Mouse (Mus musculus) lung, embryonic 16.5 days (tissue): Measurements from ENCODE around the gene Gsto2. TPM values are rescaled to one million over a fixed set of nuclear protein-coding genes. Genes with fewer than 3 reads are reported as not detected.
"Not testable (repeated sequence)": the region's sequence is repeated elsewhere in the genome, so short reads cannot be mapped to it uniquely, and the experiment has no call there.

Experiments
- ATAC-seq: fragments of 200-750 bp; cut with Nextera tagmentation; 2 replicates; pipeline ENCODE4 v1.8.0; 2017; ENCODE audit warnings: low read depth, mild to moderate bottlenecking, moderate library complexity
- H3K27ac ChIP-seq: fragments of 300-500 bp; sonication (generic); 2 replicates; pipeline ENCODE4 v1.5.1; 2014; ENCODE audit warnings: mild to moderate bottlenecking, control low read depth, low read length
- H3K27me3 ChIP-seq: fragments of 300-500 bp; sonication (generic); 2 replicates; pipeline ENCODE4 v1.6.1; 2014; ENCODE audit warnings: low read depth, low read length, mixed read lengths; ENCODE audit not compliant: control insufficient read depth, insufficient read depth
- H3K36me3 ChIP-seq: fragments of 300-500 bp; sonication (generic); 2 replicates; pipeline ENCODE4 v1.6.1; 2014; ENCODE audit warnings: low read length; ENCODE audit not compliant: control insufficient read depth, insufficient read depth
- H3K4me1 ChIP-seq: fragments of 300-500 bp; sonication (generic); replicated peaks from 2 replicates; pipeline ENCODE4 v1.6.1; 2014; ENCODE audit warnings: low read length, mixed read lengths; ENCODE audit not compliant: control insufficient read depth, insufficient read depth
- H3K4me2 ChIP-seq: fragments of 300-500 bp; sonication (generic); 2 replicates; pipeline ENCODE4 v1.6.1; 2014; ENCODE audit warnings: low read depth, low read length, control low read depth
- H3K4me3 ChIP-seq: fragments of 300-500 bp; sonication (generic); 2 replicates; pipeline ENCODE4 v1.5.1; 2014; ENCODE audit warnings: mild to moderate bottlenecking, low read length, control low read depth
- H3K9ac ChIP-seq: fragments of 300-500 bp; sonication (generic); 2 replicates; pipeline ENCODE4 v1.6.1; 2014; ENCODE audit warnings: low read length, control low read depth
- H3K9me3 ChIP-seq: fragments of 300-500 bp; sonication (generic); 2 replicates; pipeline ENCODE4 v1.6.1; 2016; ENCODE audit warnings: low read length; ENCODE audit not compliant: control insufficient read depth
- WGBS: fragments of 180-500 bp; shearing (Covaris S2); extraction: QIAGEN DNeasy Blood & Tissue Kit; methylation state at CpG from one replicate; pipeline ENCODE4 v1.1.7; 2014; 5-methylcytosine and 5-hydroxymethylcytosine counted together
- polyA plus RNA-seq: library from polyadenylated mRNA; unstranded; fragments of >200 nt; fragmentation: Nextera tagmentation; extraction: Ambion mirVana; gene quantifications from 2 replicates; pipeline ENCODE4 v1.2.1, GENCODE M21; 2015

Gsto2 gene
- polyA plus RNA-seq, 1 experiment from 2014 or later, result 1.2 TPM

DNA sequence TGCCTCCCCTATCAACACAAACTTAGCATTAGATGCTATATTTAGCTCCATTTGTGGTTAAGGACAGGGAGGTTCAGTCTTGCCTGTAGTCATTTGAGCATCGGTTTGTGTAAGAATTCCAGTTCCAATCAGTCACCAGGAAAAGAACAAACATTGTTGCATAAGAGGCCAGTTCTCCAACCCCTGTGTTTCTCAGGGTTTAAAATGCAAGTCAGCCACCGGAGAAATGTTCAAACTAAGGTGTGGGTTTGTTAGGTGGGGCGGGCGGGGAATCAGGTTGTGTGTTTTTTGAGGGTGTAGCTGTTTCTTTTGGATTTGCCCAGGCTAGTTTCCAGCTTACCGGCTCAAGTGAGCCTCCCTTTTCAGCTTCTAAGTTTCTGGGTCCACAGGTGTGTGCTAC is 30.7 kb upstream of the Gsto2 start:
- ATAC-seq, result peak; percentile 15; the same call in 1 of the 2 replicates
- 58% methylated on average over 5 of the region's 5 CpGs for WGBS

DNA sequence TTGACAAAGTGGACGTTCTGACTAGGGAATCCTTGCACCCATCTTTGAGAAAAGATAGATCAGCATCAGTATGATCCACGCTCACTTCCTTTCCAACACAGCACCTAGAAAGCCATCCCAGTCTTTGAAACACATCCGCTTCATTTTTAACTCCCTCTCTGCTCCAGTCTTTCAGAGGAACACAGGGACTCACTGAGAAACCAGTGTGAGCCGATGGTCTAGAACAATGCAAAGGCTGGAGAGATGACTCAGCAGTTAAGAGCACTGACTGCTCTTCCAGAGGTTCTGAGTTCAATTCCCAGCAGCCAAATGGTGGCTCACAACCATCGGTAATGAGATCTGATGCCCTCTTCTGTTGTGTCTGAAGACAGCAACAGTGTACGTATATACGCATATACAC is 29.6 kb upstream of the Gsto2 start:
- peaks cover 15% of the 10 kb centered on the region for H3K27me3 ChIP-seq
- H3K4me3 ChIP-seq, result no peak overlapping the region
- H3K36me3 ChIP-seq, result no peaks in the 10 kb centered on the region
- no peak overlapping the region for H3K9ac ChIP-seq
- WGBS, result 81% methylated on average over 7 of the region's 7 CpGs
- no peaks in the 10 kb centered on the region for H3K9me3 ChIP-seq
- ATAC-seq, result no peak
- H3K27ac ChIP-seq, result no peak overlapping the region
- peaks cover 5% of the 10 kb centered on the region; the same call in 1 of the 2 replicates for H3K4me1 ChIP-seq
- H3K4me2 ChIP-seq, result no peak overlapping the region

More for the DNA sequence above, 30.7 kb upstream of the Gsto2 start:
- peak overlapping the region; percentile 48; the same call in 1 of the 2 replicates for H3K27ac ChIP-seq
- no peaks in the 10 kb centered on the region for H3K36me3 ChIP-seq
- no peaks in the 10 kb centered on the region for H3K9me3 ChIP-seq
- peaks cover 15% of the 10 kb centered on the region for H3K27me3 ChIP-seq
- no peak overlapping the region for H3K9ac ChIP-seq
- no peak overlapping the region for H3K4me2 ChIP-seq
- H3K4me1 ChIP-seq, result peaks cover 5% of the 10 kb centered on the region; the same call in 1 of the 2 replicates
- no peak overlapping the region for H3K4me3 ChIP-seq

- Histone ChIP-seq H3K27me3 (peaks cover 15% of the 10 kb centered on the region), H3K4me3 (peak overlapping the region; percentile 57), H3K4me2 (peak overlapping the region; percentile 85), H3K27ac (no peak overlapping the region), H3K9me3 (no peaks in the 10 kb centered on the region), H3K4me1 (peaks cover 5% of the 10 kb centered on the region; the same call in 1 of the 2 replicates), H3K36me3 (no peaks in the 10 kb centered on the region), H3K9ac (peak overlapping the region; percentile 57)
- WGBS, result 3% methylated on average over 49 of the region's 49 CpGs
- ATAC-seq, result peak; percentile 86
Measured at GRCm38 (mm10) chr19:47836701-47837526, 28.4 kb upstream of the Gsto2 start.

DNA sequence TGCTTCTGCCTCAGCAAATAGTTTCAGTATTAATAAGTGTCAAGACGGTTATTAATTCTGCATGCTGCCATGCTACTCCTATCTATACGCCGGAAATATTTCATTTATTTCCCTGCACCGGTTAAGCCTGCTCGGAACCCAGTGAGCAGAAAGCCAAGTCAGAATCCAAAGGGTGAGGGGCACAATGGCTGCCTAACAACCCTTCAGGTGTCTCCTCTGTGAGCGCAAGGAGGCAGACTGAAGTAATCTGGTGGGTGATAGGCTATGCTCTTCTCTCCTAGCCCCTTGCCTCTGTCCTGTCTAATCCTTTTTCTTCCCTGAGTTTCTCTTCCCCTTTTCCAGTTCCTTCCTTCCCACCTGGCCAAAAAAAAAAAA is 27.8 kb upstream of the Gsto2 start:
- H3K4me1 ChIP-seq, result peaks cover 5% of the 10 kb centered on the region; the same call in 1 of the 2 replicates
- ATAC-seq, result peak; percentile 20; the same call in 1 of the 2 replicates
- H3K9ac ChIP-seq, result peak overlapping the region; percentile 57

GRCm38 (mm10) chr19:47841234-47841633 is 24.1 kb upstream of the Gsto2 start:
- H3K9me3 ChIP-seq, ATAC-seq, H3K4me2 ChIP-seq, H3K4me1 ChIP-seq, H3K36me3 ChIP-seq, H3K4me3 ChIP-seq, H3K9ac ChIP-seq, H3K27ac ChIP-seq: not testable (repeated sequence)
- H3K27me3 ChIP-seq, result peaks cover 15% of the 10 kb centered on the region
- 78% methylated on average over 13 of the region's 15 CpGs for WGBS

More for the DNA sequence above, 27.8 kb upstream of the Gsto2 start:
- 1% methylated on average over 6 of the region's 6 CpGs for WGBS
- Histone ChIP-seq H3K4me2 (peak overlapping the region; percentile 85), H3K27me3 (peaks cover 15% of the 10 kb centered on the region), H3K4me3 (peak overlapping the region; percentile 57), H3K36me3 (no peaks in the 10 kb centered on the region), H3K9me3 (no peaks in the 10 kb centered on the region), H3K27ac (no peak overlapping the region)

- Histone ChIP-seq H3K27me3 (no peaks in the 10 kb centered on the region), H3K4me1 (peaks cover 5% of the 10 kb centered on the region; the same call in 1 of the 2 replicates), H3K4me3 (no peak overlapping the region), H3K27ac (no peak overlapping the region), H3K36me3 (no peaks in the 10 kb centered on the region), H3K9ac (no peak overlapping the region), H3K4me2 (no peak overlapping the region), H3K9me3 (no peaks in the 10 kb centered on the region)
- WGBS, result 82% methylated on average over 3 of the region's 3 CpGs
- ATAC-seq, result no peak
Measured at GRCm38 (mm10) chr19:47849735-47850134, 15.6 kb upstream of the Gsto2 start.

DNA sequence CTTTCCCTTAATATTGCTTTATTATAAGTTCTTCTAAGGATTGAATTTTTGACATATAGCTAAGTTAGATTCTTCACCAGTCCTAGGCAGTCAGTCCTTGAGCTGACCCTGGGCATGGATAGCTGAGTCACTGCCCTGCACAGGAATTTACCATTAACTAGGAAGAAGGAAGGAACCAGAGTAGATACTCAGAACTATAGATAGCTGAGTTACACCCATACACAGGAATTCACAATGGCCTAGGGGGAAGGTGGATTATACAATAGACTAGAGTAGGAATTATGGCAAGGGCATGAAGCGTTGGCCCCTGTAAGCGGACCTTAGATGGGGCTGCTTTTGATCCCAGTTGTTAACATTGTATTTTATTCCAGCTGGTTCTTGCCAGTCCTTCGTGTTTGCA is 13.2 kb upstream of the Gsto2 start:
- H3K4me1 ChIP-seq, result peaks cover 12% of the 10 kb centered on the region
- H3K9me3 ChIP-seq, H3K27ac ChIP-seq, ATAC-seq, H3K27me3 ChIP-seq, H3K4me3 ChIP-seq, H3K9ac ChIP-seq, H3K4me2 ChIP-seq, H3K36me3 ChIP-seq: not testable (repeated sequence)
- WGBS, result 70% methylated on average over 3 of the region's 3 CpGs

DNA sequence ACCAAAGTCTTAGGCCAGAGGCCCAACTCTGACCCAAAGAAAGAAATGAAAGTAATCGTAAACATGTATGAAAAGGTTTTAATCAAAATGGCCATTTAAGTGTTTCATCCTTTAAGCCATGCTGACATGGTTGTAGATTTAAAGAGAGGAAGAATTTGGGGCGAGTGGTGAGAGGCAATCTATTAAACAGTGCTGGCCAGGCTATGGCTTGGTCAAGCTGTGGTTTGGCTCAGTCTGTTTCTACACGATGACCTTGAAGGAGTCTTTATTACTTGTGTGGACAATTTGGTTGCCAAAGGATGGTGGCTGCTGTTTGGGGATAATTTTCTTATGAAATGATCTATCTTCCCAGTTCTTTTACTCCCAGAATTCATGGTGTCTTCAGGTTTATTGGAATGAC is 12.3 kb upstream of the Gsto2 start:
- no peak overlapping the region for H3K4me2 ChIP-seq
- H3K9me3 ChIP-seq, result no peaks in the 10 kb centered on the region
- H3K27me3 ChIP-seq, result no peaks in the 10 kb centered on the region
- peaks cover 12% of the 10 kb centered on the region for H3K4me1 ChIP-seq
- H3K27ac ChIP-seq, result no peak overlapping the region
- ATAC-seq, result no peak
- H3K4me3 ChIP-seq, result no peak overlapping the region
- no peak overlapping the region for H3K9ac ChIP-seq
- 79% methylated on average over 3 of the region's 3 CpGs for WGBS
- H3K36me3 ChIP-seq, result no peaks in the 10 kb centered on the region

- peak; percentile 53 for ATAC-seq
- H3K27me3 ChIP-seq, result no peaks in the 10 kb centered on the region
- 13% methylated on average over 13 of the region's 13 CpGs for WGBS
- peaks cover 12% of the 10 kb centered on the region for H3K4me1 ChIP-seq
- H3K27ac ChIP-seq, result no peak overlapping the region
- H3K9ac ChIP-seq, result peak overlapping the region; percentile 25; the same call in 1 of the 2 replicates
- H3K9me3 ChIP-seq, result no peaks in the 10 kb centered on the region
- H3K36me3 ChIP-seq, result no peaks in the 10 kb centered on the region
- H3K4me2 ChIP-seq, result peak overlapping the region; percentile 99
- peak overlapping the region; percentile 71 for H3K4me3 ChIP-seq
Measured at GRCm38 (mm10) chr19:47853951-47854795, 11.2 kb upstream of the Gsto2 start.
